Mouse (Mus musculus) embryonic facial prominence, embryonic 14.5 days (tissue): Measurements from ENCODE around the gene Dync2h1. TPM values are rescaled to one million over a fixed set of nuclear protein-coding genes. Genes with fewer than 3 reads are reported as not detected.
"Not testable (repeated sequence)": the region's sequence is repeated elsewhere in the genome, so short reads cannot be mapped to it uniquely, and the experiment has no call there.

Source experiments
- ATAC-seq: fragments of 200-750 bp; cut with Nextera tagmentation; 2 replicates; pipeline ENCODE4 v1.8.0; 2017; ENCODE audit warnings: low read depth, moderate number of reproducible peaks, moderate TSS enrichment
- DNase-seq: peaks from one replicate; pipeline ENCODE4 v3.0.0-alpha.2; 2015; ENCODE audit warnings: low spot score
- H3K27ac ChIP-seq: fragments of 300-500 bp; sonication (generic); replicated peaks from 2 replicates; pipeline ENCODE4 v1.5.1; 2014; ENCODE audit warnings: low read depth, mild to moderate bottlenecking, low read length, moderate library complexity
- H3K27me3 ChIP-seq: fragments of 300-500 bp; sonication (generic); replicated peaks from 2 replicates; pipeline ENCODE4 v1.6.1; 2014; ENCODE audit warnings: low read length; ENCODE audit not compliant: control insufficient read depth, insufficient read depth
- H3K36me3 ChIP-seq: fragments of 300-500 bp; sonication (generic); 2 replicates; pipeline ENCODE4 v1.6.1; 2014; ENCODE audit warnings: low read length, mixed read lengths; ENCODE audit not compliant: control insufficient read depth, insufficient read depth
- H3K4me1 ChIP-seq: fragments of 300-500 bp; sonication (generic); 2 replicates; pipeline ENCODE4 v1.6.1; 2014; ENCODE audit warnings: antibody characterized with exemption, low read length; ENCODE audit not compliant: control insufficient read depth, insufficient read depth
- H3K4me2 ChIP-seq: fragments of 300-500 bp; sonication (generic); 2 replicates; pipeline ENCODE4 v1.6.1; 2014; ENCODE audit warnings: low read depth, mild to moderate bottlenecking, low read length, moderate library complexity, mixed read lengths
- H3K4me3 ChIP-seq: fragments of 300-500 bp; sonication (generic); 2 replicates; pipeline ENCODE4 v1.5.1; 2014; ENCODE audit warnings: low read depth, mild to moderate bottlenecking, low read length
- H3K9ac ChIP-seq: fragments of 300-500 bp; sonication (generic); 2 replicates; pipeline ENCODE4 v1.6.1; 2014; ENCODE audit warnings: low read depth, mild to moderate bottlenecking, low read length, moderate library complexity, mixed read lengths
- H3K9me3 ChIP-seq: fragments of 300-500 bp; sonication (generic); 2 replicates; pipeline ENCODE4 v1.6.1; 2016; ENCODE audit warnings: low read length; ENCODE audit not compliant: control insufficient read depth
- WGBS: fragments of 180-500 bp; shearing (Covaris S2); extraction: QIAGEN DNeasy Blood & Tissue Kit; methylation state at CpG from one replicate; pipeline ENCODE4 v1.1.7; 2014; 5-methylcytosine and 5-hydroxymethylcytosine counted together
- polyA plus RNA-seq: library from polyadenylated mRNA; unstranded; fragments of >200 nt; fragmentation: Nextera tagmentation; extraction: Ambion mirVana; gene quantifications from 2 replicates; pipeline ENCODE4 v1.2.1, GENCODE M21; 2014

Gene Dync2h1
- polyA plus RNA-seq, result 16.6 and 18.5 TPM in 2 replicates

GRCm38 (mm10) chr9:7184172-7184896 is at the start of gene Dync2h1, which contains the start of gene Dcun1d5:
Dync2h1 (minus strand) TSS chr9:7184446.
Dcun1d5 (plus strand) TSS chr9:7184520.
- peak within 1 kb of the TSS; percentile 86 for H3K9ac ChIP-seq
- 1% methylated on average over 41 of the region's 62 CpGs for WGBS
- H3K27me3 ChIP-seq, result no peaks in the 10 kb centered on the region
- peak within 1 kb of the TSS; percentile 84 for H3K4me2 ChIP-seq
- H3K27ac ChIP-seq, result peak within 1 kb of the TSS; percentile 95
- H3K9me3 ChIP-seq, result no peaks in the 10 kb centered on the region
- H3K36me3 ChIP-seq, result peaks cover 3% of the 10 kb centered on the region; the same call in 1 of the 2 replicates
- peaks cover 10% of the 10 kb centered on the region for H3K4me1 ChIP-seq
- peak within 1 kb of the TSS; percentile 85 for H3K4me3 ChIP-seq
- DNase-seq (peak; percentile 97), ATAC-seq (peak; percentile 99)

- peaks cover 7% of the 10 kb centered on the region; the same call in 1 of the 2 replicates for H3K36me3 ChIP-seq
- H3K4me1 ChIP-seq, result no peaks in the 10 kb centered on the region
- no peaks in the 10 kb centered on the region for H3K9me3 ChIP-seq
- H3K9ac ChIP-seq, result no peak overlapping the region
- no peak overlapping the region for H3K4me2 ChIP-seq
- DNase-seq (no peak), ATAC-seq (no peak)
- no peak overlapping the region for H3K27ac ChIP-seq
- no peaks in the 10 kb centered on the region for H3K27me3 ChIP-seq
- WGBS, result 71% methylated on average over 7 of the region's 7 CpGs
- H3K4me3 ChIP-seq, result no peak overlapping the region
These were observed 37.2 kb upstream of the Dync2h1 start for GRCm38 (mm10) chr9:7221460-7221859.

GRCm38 (mm10) chr9:7221024-7221423 is 36.8 kb upstream of the Dync2h1 start:
- H3K4me2 ChIP-seq, result no peak overlapping the region
- WGBS, result 82% methylated on average over 5 of the region's 5 CpGs
- H3K27ac ChIP-seq, result no peak overlapping the region
- no peaks in the 10 kb centered on the region for H3K4me1 ChIP-seq
- H3K27me3 ChIP-seq, result no peaks in the 10 kb centered on the region
- no peak for DNase-seq
- H3K4me3 ChIP-seq, result no peak overlapping the region
- H3K36me3 ChIP-seq, result peaks cover 7% of the 10 kb centered on the region; the same call in 1 of the 2 replicates
- H3K9ac ChIP-seq, result no peak overlapping the region
- ATAC-seq, result no peak
- H3K9me3 ChIP-seq, result no peaks in the 10 kb centered on the region

- WGBS, result 43% methylated on average over 2 of the region's 2 CpGs
- H3K4me1 ChIP-seq, result no peaks in the 10 kb centered on the region
- DNase-seq (no peak), ATAC-seq (no peak)
- H3K4me2 ChIP-seq, result no peak overlapping the region
- no peak overlapping the region for H3K27ac ChIP-seq
- H3K9ac ChIP-seq, result no peak overlapping the region
- H3K9me3 ChIP-seq, result no peaks in the 10 kb centered on the region
- H3K4me3 ChIP-seq, result no peak overlapping the region
- no peaks in the 10 kb centered on the region for H3K27me3 ChIP-seq
- peaks cover 20% of the 10 kb centered on the region for H3K36me3 ChIP-seq
These were observed 32.0 kb upstream of the Dync2h1 start for GRCm38 (mm10) chr9:7216240-7216639.

- H3K4me1 ChIP-seq, H3K9ac ChIP-seq, ATAC-seq, H3K27me3 ChIP-seq, H3K4me2 ChIP-seq, H3K4me3 ChIP-seq, H3K9me3 ChIP-seq, DNase-seq, H3K27ac ChIP-seq: not testable (repeated sequence)
- H3K36me3 ChIP-seq, result peaks cover 15% of the 10 kb centered on the region
- 97% methylated on average over 3 of the region's 3 CpGs for WGBS
These were observed 6.4 kb upstream of the Dync2h1 start for GRCm38 (mm10) chr9:7190694-7191093.

- ATAC-seq, result peak; percentile 67
- H3K4me3 ChIP-seq, result peak overlapping the region; percentile 85
- no peaks in the 10 kb centered on the region for H3K27me3 ChIP-seq
- no peaks in the 10 kb centered on the region for H3K9me3 ChIP-seq
- H3K4me1 ChIP-seq, result peaks cover 10% of the 10 kb centered on the region
- under 1% methylated on average over 21 of the region's 31 CpGs for WGBS
- H3K9ac ChIP-seq, result peak overlapping the region; percentile 86
- H3K27ac ChIP-seq, result peak overlapping the region; percentile 95
- DNase-seq, result peak; percentile 35
- peaks cover 7% of the 10 kb centered on the region for H3K36me3 ChIP-seq
- peak overlapping the region; percentile 84 for H3K4me2 ChIP-seq
These were observed 648 bp upstream of the Dync2h1 start for GRCm38 (mm10) chr9:7184897-7185291.

GRCm38 (mm10) chr9:7176618-7177610 is 7.3 kb downstream of the Dync2h1 start:
- Histone ChIP-seq H3K9ac (peak overlapping the region; percentile 68), H3K4me3 (peak overlapping the region; percentile 46), H3K27me3 (no peaks in the 10 kb centered on the region), H3K9me3 (no peaks in the 10 kb centered on the region), H3K27ac (peak overlapping the region; percentile 57; the same call in 1 of the 2 replicates), H3K4me1 (0 out of 2 replicates have a peak, but pooled peaks cover 3% of the 10 kb centered on the region), H3K4me2 (peak overlapping the region; percentile 60), H3K36me3 (peaks cover 15% of the 10 kb centered on the region; the same call in 1 of the 2 replicates)
- DNase-seq, result peak; percentile 97
- peak; percentile 100 for ATAC-seq
- WGBS, result 11% methylated on average over 32 of the region's 41 CpGs

GRCm38 (mm10) chr9:7173756-7174155 is 10.5 kb downstream of the Dync2h1 start:
- peaks cover 24% of the 10 kb centered on the region; the same call in 1 of the 2 replicates for H3K36me3 ChIP-seq
- no peak overlapping the region for H3K9ac ChIP-seq
- H3K4me3 ChIP-seq, result no peak overlapping the region
- H3K9me3 ChIP-seq, result no peaks in the 10 kb centered on the region
- 98% methylated on average over 1 of the region's 1 CpGs for WGBS
- ATAC-seq (no peak), DNase-seq (no peak)
- no peaks in the 10 kb centered on the region for H3K27me3 ChIP-seq
- H3K27ac ChIP-seq, result no peak overlapping the region
- H3K4me2 ChIP-seq, result no peak overlapping the region
- 0 out of 2 replicates have a peak, but pooled peaks cover 3% of the 10 kb centered on the region for H3K4me1 ChIP-seq
